Mouse (Mus musculus): ENCODE measurements around the gene Tmed8. TPM values are rescaled to one million over a fixed set of nuclear protein-coding genes. Genes with fewer than 3 reads are reported as not detected.
"Not testable (repeated sequence)": the region's sequence is repeated elsewhere in the genome, so short reads cannot be mapped to it uniquely, and the experiment has no call there.

Tmed8 gene
- polyA plus RNA-seq, 1 experiment from 2014 or later: 2.4 TPM

DNA sequence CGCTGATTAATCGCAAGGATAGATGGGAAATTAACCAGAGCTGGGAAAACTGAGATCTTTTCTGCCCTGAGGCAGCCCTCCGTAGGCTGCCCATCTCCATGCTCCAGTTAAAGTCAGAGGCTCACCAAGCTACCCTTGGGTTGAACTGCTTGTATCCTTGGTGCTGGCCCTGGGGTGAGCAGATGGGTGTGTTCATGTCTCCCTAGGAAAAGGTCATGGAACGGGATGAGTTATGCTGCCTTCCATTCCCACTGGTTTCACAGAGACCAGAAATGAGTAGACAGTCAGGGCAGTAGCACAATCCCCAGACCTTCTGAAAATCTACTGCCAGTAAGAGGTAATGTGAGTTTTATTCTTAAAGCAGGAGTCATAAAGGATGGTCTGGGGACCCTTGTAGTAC is 22.6 kb downstream of the Tmed8 start:
- Histone ChIP-seq H3K4me2 (ENCODE audit: low read depth, low read length) (no peak overlapping the region), H3K27ac (ENCODE audit: low read length) (no peak overlapping the region), H3K36me3 (ENCODE audit: control insufficient read depth, insufficient read depth, low read length) (peaks cover 6% of the 10 kb centered on the region; the same call in 1 of the 2 replicates), H3K9ac (ENCODE audit: low read length) (no peak overlapping the region), H3K9me3 (ENCODE audit: control insufficient read depth, low read length) (no peaks in the 10 kb centered on the region), H3K27me3 (ENCODE audit: control insufficient read depth, insufficient read depth, low read depth, low read length) (no peaks in the 10 kb centered on the region), H3K4me3 (ENCODE audit: low read length) (no peak overlapping the region), H3K4me1 (replicated peaks; ENCODE audit: control insufficient read depth, insufficient read depth, low read length) (no peaks in the 10 kb centered on the region)
- WGBS: 91% methylated on average over 4 of the region's 4 CpGs
- ATAC-seq (ENCODE audit: low read depth): no peak

DNA sequence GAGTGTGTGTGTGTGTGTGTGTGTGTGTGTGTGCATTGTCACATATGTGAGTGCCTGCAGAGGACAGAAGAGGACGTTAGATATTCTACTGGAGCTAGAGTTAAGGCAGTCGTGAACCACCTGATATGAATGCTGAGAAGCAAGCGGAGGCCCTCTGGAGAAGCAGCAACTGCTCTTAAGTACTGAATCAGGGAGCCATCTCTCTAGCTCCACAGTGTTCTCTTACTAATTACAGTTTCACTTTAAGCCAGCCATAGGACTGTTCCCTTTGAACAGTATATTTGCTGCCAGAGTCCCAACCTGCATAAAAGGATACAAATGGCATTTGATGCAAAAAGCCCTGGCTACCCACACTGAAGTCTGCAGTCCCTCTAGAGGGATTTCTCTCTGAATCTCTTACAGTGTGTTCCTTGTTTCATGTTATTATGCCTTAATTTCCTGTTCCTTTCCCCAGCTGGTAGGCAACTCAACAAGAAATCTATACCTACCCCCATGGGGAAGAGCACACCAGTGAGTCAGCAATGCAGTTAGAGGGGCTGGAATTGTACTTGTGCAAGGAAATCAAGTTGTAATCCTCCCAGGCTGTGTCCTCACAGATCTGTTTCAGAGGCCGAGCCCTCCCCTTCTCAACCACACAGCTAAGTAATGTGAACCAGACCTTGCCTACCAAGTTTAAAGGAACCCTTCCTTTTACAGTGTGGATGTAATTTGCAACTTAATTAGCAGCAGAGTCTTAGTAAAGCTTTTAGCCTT is 24.9 kb downstream of the Tmed8 start:
- H3K4me2 ChIP-seq (ENCODE audit: low read depth, low read length): no peak overlapping the region
- H3K9me3 ChIP-seq (ENCODE audit: control insufficient read depth, low read length): no peaks in the 10 kb centered on the region
- no peaks in the 10 kb centered on the region for H3K4me1 ChIP-seq (replicated peaks; ENCODE audit: control insufficient read depth, insufficient read depth, low read length)
- 62% methylated on average over 4 of the region's 4 CpGs for WGBS
- no peak overlapping the region for H3K27ac ChIP-seq (ENCODE audit: low read length)
- no peak overlapping the region for H3K9ac ChIP-seq (ENCODE audit: low read length)
- no peak for ATAC-seq (ENCODE audit: low read depth)
- no peak overlapping the region for H3K4me3 ChIP-seq (ENCODE audit: low read length)
- peaks cover 6% of the 10 kb centered on the region; the same call in 1 of the 2 replicates for H3K36me3 ChIP-seq (ENCODE audit: control insufficient read depth, insufficient read depth, low read length)
- H3K27me3 ChIP-seq (ENCODE audit: control insufficient read depth, insufficient read depth, low read depth, low read length): no peaks in the 10 kb centered on the region

DNA sequence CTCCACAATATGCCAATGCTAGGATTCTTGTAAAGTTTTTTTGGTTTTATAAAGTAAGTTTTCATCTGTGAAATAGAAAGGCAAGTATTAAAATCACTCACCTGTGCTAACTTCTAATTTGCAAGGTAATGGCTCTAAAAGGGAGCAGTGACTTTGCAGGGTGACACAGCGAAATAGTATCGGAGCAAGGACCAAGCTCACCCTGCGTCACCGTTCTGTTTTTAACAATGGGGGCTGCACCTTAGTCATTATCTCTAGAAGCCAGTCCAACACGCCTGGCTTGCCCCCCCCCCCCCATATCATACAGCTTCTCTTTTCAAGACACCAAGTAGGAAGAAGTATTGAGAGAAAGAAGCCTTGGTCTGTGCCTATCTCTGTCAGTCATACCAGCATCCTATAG is 39.4 kb downstream of the Tmed8 start:
- Histone ChIP-seq H3K36me3 (ENCODE audit: control insufficient read depth, insufficient read depth, low read length) (peaks cover 6% of the 10 kb centered on the region; the same call in 1 of the 2 replicates), H3K27me3 (ENCODE audit: control insufficient read depth, insufficient read depth, low read depth, low read length) (no peaks in the 10 kb centered on the region), H3K4me3 (ENCODE audit: low read length) (no peak overlapping the region), H3K9me3 (ENCODE audit: control insufficient read depth, low read length) (no peaks in the 10 kb centered on the region), H3K4me2 (ENCODE audit: low read depth, low read length) (no peak overlapping the region), H3K4me1 (replicated peaks; ENCODE audit: control insufficient read depth, insufficient read depth, low read length) (peaks cover 6% of the 10 kb centered on the region; the same call in 1 of the 2 replicates), H3K27ac (ENCODE audit: low read length) (no peak overlapping the region), H3K9ac (ENCODE audit: low read length) (no peak overlapping the region)
- ATAC-seq (ENCODE audit: low read depth): no peak
- 89% methylated on average over 5 of the region's 5 CpGs for WGBS

DNA sequence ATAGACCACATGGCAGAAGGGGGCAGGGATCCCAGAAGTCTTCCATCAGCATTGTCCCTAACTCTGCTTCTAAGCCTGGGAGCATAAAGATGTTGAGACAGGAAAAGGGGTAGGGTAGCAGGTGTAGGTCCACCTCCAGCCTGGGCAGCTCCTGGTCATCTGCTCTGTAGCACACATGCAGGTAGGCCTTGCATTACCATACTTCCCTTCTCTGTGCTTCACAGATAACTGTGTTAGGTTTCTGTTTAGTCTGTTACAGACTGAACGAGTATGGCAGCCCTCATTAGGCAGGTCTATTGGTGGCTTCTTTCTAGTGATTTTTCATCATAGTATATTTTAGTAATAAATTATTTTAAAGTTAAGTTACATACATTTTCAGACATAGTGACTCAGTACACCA is 39.9 kb downstream of the Tmed8 start:
- no peak for ATAC-seq (ENCODE audit: low read depth)
- peaks cover 6% of the 10 kb centered on the region; the same call in 1 of the 2 replicates for H3K4me1 ChIP-seq (replicated peaks; ENCODE audit: control insufficient read depth, insufficient read depth, low read length)
- H3K27ac ChIP-seq (ENCODE audit: low read length): no peak overlapping the region
- peaks cover 10% of the 10 kb centered on the region; the same call in 1 of the 2 replicates for H3K36me3 ChIP-seq (ENCODE audit: control insufficient read depth, insufficient read depth, low read length)
- H3K4me2 ChIP-seq (ENCODE audit: low read depth, low read length): no peak overlapping the region
- H3K4me3 ChIP-seq (ENCODE audit: low read length): no peak overlapping the region
- H3K27me3 ChIP-seq (ENCODE audit: control insufficient read depth, insufficient read depth, low read depth, low read length): no peaks in the 10 kb centered on the region
- H3K9ac ChIP-seq (ENCODE audit: low read length): no peak overlapping the region
- no peaks in the 10 kb centered on the region for H3K9me3 ChIP-seq (ENCODE audit: control insufficient read depth, low read length)
- WGBS: 76% methylated on average over 1 of the region's 1 CpGs

DNA sequence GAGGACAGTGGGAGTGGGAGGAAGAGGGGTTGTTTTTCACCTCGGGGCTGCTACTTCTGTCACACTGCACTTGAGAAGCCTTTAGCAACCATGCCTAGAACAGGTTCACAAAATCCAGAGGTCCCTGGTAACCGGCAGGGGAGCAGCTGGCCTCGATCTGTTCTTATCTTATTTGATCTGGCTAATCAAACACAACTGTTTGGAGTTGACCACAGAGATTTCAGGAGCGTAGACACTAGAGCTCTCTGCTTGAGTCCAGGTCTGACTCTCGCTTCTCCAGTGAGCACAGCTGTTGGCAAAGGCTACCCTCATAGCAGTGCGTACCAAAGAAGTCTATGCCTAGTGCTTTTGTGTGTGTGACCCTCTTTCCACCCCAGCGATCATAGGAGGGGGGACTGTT is 42.2 kb downstream of the Tmed8 start:
- peak overlapping the region; percentile 5; the same call in 1 of the 2 replicates for H3K4me3 ChIP-seq (ENCODE audit: low read length)
- ATAC-seq (ENCODE audit: low read depth): peak; percentile 68
- H3K4me2 ChIP-seq (ENCODE audit: low read depth, low read length): peak overlapping the region; percentile 29
- peaks cover 6% of the 10 kb centered on the region; the same call in 1 of the 2 replicates for H3K4me1 ChIP-seq (replicated peaks; ENCODE audit: control insufficient read depth, insufficient read depth, low read length)
- peak overlapping the region; percentile 58 for H3K27ac ChIP-seq (ENCODE audit: low read length)
- no peaks in the 10 kb centered on the region for H3K27me3 ChIP-seq (ENCODE audit: control insufficient read depth, insufficient read depth, low read depth, low read length)
- H3K36me3 ChIP-seq (ENCODE audit: control insufficient read depth, insufficient read depth, low read length): peaks cover 3% of the 10 kb centered on the region; the same call in 1 of the 2 replicates
- no peaks in the 10 kb centered on the region for H3K9me3 ChIP-seq (ENCODE audit: control insufficient read depth, low read length)
- no peak overlapping the region; the same call in 1 of the 2 replicates for H3K9ac ChIP-seq (ENCODE audit: low read length)
- 41% methylated on average over 7 of the region's 7 CpGs for WGBS

DNA sequence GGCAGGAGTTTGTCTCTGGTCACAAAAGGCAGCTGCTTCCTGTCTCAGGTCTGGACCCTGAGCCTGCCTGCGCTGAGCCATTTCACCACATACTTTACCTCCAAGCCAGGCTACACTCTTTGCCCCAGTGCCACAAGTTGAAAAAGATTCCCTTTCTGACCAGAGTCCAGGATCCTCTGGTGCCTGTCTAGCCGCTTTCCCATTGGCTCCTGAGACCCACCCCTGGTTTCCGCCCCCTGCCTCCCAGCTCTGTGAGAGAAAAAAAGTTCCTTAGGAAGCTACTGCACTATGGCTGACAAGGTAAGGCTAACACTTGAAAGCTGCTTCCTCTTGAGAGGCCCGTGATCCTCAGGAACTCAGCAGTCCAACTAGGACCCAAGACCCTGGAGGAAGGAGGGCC is 42.9 kb downstream of the Tmed8 start:
- 0 out of 2 replicates have a peak overlapping the region, but pooled peaks have one; percentile 12 for H3K9ac ChIP-seq (ENCODE audit: low read length)
- H3K27ac ChIP-seq (ENCODE audit: low read length): peak overlapping the region; percentile 58
- peak overlapping the region; percentile 5; the same call in 1 of the 2 replicates for H3K4me3 ChIP-seq (ENCODE audit: low read length)
- H3K36me3 ChIP-seq (ENCODE audit: control insufficient read depth, insufficient read depth, low read length): peaks cover 3% of the 10 kb centered on the region; the same call in 1 of the 2 replicates
- H3K4me1 ChIP-seq (replicated peaks; ENCODE audit: control insufficient read depth, insufficient read depth, low read length): peaks cover 6% of the 10 kb centered on the region; the same call in 1 of the 2 replicates
- ATAC-seq (ENCODE audit: low read depth): peak; percentile 60
- no peaks in the 10 kb centered on the region for H3K27me3 ChIP-seq (ENCODE audit: control insufficient read depth, insufficient read depth, low read depth, low read length)
- H3K9me3 ChIP-seq (ENCODE audit: control insufficient read depth, low read length): no peaks in the 10 kb centered on the region; the same call in 1 of the 2 replicates
- H3K4me2 ChIP-seq (ENCODE audit: low read depth, low read length): peak overlapping the region; percentile 29
- 29% methylated on average over 4 of the region's 4 CpGs for WGBS

DNA sequence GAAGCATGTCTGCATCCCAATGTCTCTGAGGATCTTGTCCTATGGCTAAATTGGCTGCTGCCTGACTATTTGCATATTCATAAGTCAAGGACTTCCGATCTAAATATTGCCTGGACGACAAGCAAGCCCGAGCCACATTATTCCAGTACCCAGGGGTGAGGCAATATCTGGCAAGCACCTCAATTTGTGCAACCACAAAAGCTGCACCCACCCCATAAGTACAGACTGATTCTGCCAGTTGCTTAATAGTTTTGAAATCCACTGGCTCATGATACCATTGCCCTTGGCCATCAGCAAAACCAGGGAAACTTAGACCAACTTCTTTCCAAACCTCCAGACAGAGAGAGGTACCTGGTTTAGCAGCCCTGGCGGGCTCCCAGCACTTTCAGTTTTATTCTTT is 45.8 kb downstream of the Tmed8 start:
- H3K4me3 ChIP-seq (ENCODE audit: low read length); H3K27me3 ChIP-seq (ENCODE audit: control insufficient read depth, insufficient read depth, low read depth, low read length); H3K4me2 ChIP-seq (ENCODE audit: low read depth, low read length); H3K36me3 ChIP-seq (ENCODE audit: control insufficient read depth, insufficient read depth, low read length); H3K27ac ChIP-seq (ENCODE audit: low read length); H3K4me1 ChIP-seq (replicated peaks; ENCODE audit: control insufficient read depth, insufficient read depth, low read length); ATAC-seq (ENCODE audit: low read depth); H3K9me3 ChIP-seq (ENCODE audit: control insufficient read depth, low read length); H3K9ac ChIP-seq (ENCODE audit: low read length): not testable (repeated sequence)
- 88% methylated on average over 4 of the region's 4 CpGs for WGBS

DNA sequence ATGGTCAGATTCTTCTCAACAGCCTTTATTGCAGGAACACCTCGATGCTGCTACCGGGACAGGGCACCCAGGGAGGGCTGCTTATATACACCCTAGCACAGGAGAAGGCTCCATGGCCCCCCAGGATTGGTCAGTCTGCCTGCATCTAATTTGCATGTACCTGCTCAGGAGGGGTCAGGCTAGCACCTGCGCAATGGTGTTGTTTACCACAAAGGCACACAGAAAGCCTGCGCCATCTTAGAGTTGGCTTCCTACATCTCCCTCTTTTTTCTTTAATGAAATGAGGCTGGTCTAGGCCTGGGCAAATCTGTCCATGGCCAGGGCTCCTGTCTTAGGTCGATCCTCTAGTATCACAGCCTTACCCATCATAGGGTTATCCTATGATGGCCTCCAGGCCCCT is 50.8 kb downstream of the Tmed8 start:
- H3K4me1 ChIP-seq (replicated peaks; ENCODE audit: control insufficient read depth, insufficient read depth, low read length): peaks cover 13% of the 10 kb centered on the region
- ATAC-seq (ENCODE audit: low read depth): no peak
- no peak overlapping the region for H3K4me2 ChIP-seq (ENCODE audit: low read depth, low read length)
- WGBS: 96% methylated on average over 5 of the region's 5 CpGs
- no peak overlapping the region for H3K9ac ChIP-seq (ENCODE audit: low read length)
- H3K27ac ChIP-seq (ENCODE audit: low read length): no peak overlapping the region
- H3K27me3 ChIP-seq (ENCODE audit: control insufficient read depth, insufficient read depth, low read depth, low read length): no peaks in the 10 kb centered on the region
- H3K9me3 ChIP-seq (ENCODE audit: control insufficient read depth, low read length): no peaks in the 10 kb centered on the region; the same call in 1 of the 2 replicates
- no peak overlapping the region for H3K4me3 ChIP-seq (ENCODE audit: low read length)
- no peaks in the 10 kb centered on the region; the same call in 1 of the 2 replicates for H3K36me3 ChIP-seq (ENCODE audit: control insufficient read depth, insufficient read depth, low read length)

DNA sequence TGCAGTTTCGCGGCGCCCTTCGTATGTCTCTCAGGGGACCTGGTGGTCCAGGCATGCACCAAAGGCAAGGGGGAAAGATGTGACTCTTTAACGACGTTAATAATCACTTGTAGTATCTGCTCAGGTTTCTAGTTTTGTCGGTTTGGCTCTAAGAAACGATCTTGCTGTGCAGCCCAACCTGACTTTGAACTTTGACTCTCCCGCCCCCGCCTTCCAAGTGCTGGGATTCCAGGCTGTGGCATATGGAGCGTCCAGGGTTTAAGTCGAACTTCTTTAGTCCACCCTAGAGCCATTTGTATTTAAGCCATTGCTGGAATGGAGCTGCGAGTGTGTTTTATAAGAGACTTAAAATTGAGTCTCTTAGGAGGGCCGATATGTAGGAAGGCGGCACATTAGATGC is 52.1 kb downstream of the Tmed8 start:
- no peak for ATAC-seq (ENCODE audit: low read depth)
- WGBS: 8% methylated on average over 15 of the region's 15 CpGs
- no peaks in the 10 kb centered on the region; the same call in 1 of the 2 replicates for H3K36me3 ChIP-seq (ENCODE audit: control insufficient read depth, insufficient read depth, low read length)
- H3K4me1 ChIP-seq (replicated peaks; ENCODE audit: control insufficient read depth, insufficient read depth, low read length): peaks cover 13% of the 10 kb centered on the region
- H3K4me3 ChIP-seq (ENCODE audit: low read length): peak overlapping the region; percentile 82
- peak overlapping the region; percentile 65 for H3K4me2 ChIP-seq (ENCODE audit: low read depth, low read length)
- no peaks in the 10 kb centered on the region for H3K27me3 ChIP-seq (ENCODE audit: control insufficient read depth, insufficient read depth, low read depth, low read length)
- no peaks in the 10 kb centered on the region; the same call in 1 of the 2 replicates for H3K9me3 ChIP-seq (ENCODE audit: control insufficient read depth, low read length)
- peak overlapping the region; percentile 96 for H3K27ac ChIP-seq (ENCODE audit: low read length)
- peak overlapping the region; percentile 87 for H3K9ac ChIP-seq (ENCODE audit: low read length)

All from lung, embryonic 16.5 days (tissue).